Mouse (Mus musculus) macrophage (primary cell): Measurements from ENCODE around the gene Itgae. TPM values are rescaled to one million over a fixed set of nuclear protein-coding genes. Genes with fewer than 3 reads are reported as not detected.

Source experiments
- H3K27ac ChIP-seq: fragments of 350-480 bp; formaldehyde crosslinking; 2 replicates; pipeline ENCODE4 v1.9.0; 2021
- H3K36me3 ChIP-seq: fragments of 350-480 bp; formaldehyde crosslinking; 2 replicates; pipeline ENCODE4 v1.9.0; 2021; ENCODE audit errors: inconsistent target
- H3K4me3 ChIP-seq: fragments of 350-480 bp; formaldehyde crosslinking; 2 replicates; pipeline ENCODE4 v1.9.0; 2021; ENCODE audit errors: inconsistent target
- H3K79me2 ChIP-seq: fragments of 350-480 bp; formaldehyde crosslinking; 2 replicates; pipeline ENCODE4 v1.9.0; 2021; ENCODE audit errors: inconsistent target
- WGBS: methylation state at CpG from one replicate; pipeline ENCODE4 v1.1.7; 2026; ENCODE audit warnings: inconsistent platforms; ENCODE audit not compliant: missing documents; 5-methylcytosine and 5-hydroxymethylcytosine counted together
- polyA plus RNA-seq: library from polyadenylated mRNA; stranded (reverse); fragments of 250-400 nt; gene quantifications from 3 replicates; pipeline ENCODE4 v1.2.4, GENCODE M21; 2018; ENCODE audit warnings: inconsistent platforms

The Itgae gene
- polyA plus RNA-seq, 1 experiment from 2014 or later = 0.04 TPM

DNA sequence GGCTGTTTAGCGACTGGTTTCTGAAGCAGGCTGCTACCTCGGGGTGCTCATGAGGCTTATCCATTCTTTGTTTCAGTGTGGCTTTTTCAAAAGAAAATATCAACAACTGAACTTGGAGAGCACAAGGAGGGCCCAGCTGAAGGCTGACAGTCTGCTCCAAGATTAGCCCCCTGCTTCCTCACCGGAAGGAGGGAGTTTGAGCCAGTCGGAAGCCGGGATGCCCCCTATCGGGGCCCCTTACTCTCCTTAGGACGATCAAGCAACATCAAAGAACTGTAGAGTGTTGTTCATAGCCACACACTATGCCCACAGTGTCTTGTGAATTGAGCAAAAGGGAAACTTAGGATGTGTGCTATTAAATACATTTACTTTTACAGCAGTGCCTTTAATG lies 56.6 kb downstream of the Itgae start:
- H3K36me3 ChIP-seq = no peaks in the 10 kb centered on the region
- 86% methylated on average over 7 of the region's 7 CpGs for WGBS
- H3K27ac ChIP-seq = no peak overlapping the region
- H3K4me3 ChIP-seq = no peak overlapping the region
- no peaks in the 10 kb centered on the region for H3K79me2 ChIP-seq

DNA sequence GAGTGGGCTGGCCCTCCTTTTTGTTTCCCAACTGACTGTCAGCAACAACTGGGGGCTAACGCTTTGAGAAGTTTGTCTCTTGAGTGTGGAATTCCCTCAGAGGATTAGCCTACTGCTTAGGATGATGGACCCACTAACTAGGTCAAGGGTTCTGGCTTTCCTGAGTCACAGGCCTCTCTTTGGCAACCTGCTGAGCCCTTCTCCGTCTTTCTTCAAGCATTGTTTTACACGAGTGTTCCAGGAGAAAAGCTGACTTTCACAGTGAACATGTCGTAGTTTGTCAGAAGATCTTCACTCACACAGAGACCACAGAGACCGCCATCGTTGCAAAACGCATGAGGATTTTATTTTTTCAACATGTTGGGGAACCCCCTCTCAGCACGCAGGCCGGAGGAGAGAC lies 57.8 kb downstream of the Itgae start:
- Histone ChIP-seq H3K4me3 (no peak overlapping the region), H3K27ac (no peak overlapping the region), H3K79me2 (no peaks in the 10 kb centered on the region), H3K36me3 (no peaks in the 10 kb centered on the region)
- 80% methylated on average over 9 of the region's 9 CpGs for WGBS

DNA sequence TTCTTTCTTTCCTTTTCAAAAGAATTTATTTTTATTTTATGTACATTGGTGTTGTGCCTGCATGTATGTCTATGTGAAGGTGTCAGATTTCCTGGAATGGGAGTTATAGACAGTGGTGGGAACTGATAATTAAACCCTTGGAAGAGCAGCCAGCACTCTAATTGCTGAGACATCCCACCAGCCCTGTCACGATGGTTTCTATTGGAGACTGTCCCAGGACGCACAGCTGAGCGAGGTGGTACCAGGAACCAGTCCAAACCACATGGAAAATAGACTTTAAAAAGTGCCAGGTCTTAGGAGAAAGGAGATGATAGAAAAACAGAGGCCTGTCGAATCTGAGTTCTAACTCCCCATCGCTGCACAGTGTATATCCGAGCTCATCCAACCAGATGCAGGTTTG lies 64.7 kb downstream of the Itgae start:
- WGBS = 85% methylated on average over 6 of the region's 6 CpGs
- Histone ChIP-seq H3K79me2 (no peaks in the 10 kb centered on the region), H3K36me3 (no peaks in the 10 kb centered on the region), H3K27ac (no peak overlapping the region), H3K4me3 (no peak overlapping the region)

DNA sequence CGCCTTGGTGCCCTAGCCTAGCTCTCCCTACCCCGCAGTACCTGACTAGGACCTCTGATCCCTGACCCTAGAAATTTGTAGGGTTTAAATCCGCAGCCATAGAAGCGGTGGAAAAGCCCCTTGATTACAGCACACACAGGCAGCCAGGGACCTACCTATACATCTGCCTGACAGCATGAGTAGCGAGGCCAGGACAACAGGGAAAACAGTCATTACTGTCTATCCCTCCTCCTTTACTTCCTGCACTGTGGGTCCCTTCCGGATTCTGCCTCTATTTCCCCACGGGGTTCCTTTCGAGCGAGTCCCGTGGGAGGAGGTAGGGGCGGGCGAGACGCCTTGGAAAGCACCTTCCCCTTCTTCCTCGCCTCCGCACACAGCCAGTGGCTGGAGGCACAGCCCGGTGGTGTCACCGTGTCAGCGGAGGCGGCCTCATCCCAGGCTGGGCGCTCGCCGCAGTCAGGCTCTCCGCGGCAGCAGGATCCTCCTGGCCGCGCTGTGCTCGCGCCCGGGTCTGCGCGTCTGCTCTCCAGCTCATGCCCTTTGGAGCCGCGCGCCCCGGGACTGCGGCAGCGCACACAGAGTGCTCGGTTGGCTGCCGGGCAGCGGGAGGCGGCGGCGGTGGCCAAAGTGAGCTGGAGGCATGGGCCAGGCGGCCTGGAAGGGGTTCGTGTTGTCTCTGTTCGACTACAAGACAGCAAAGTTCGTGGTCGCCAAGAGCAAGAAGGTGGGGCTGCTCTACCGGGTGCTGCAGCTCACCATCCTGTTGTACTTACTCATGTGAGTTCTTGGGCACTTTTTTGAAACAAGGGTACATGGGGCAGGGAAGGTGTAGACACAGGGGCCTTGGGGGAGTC lies 69.8 kb downstream of the Itgae start, which contains the start of gene P2rx5:
Gene P2rx5 (plus strand): TSS at position 465 of the 854 bp plus-strand sequence.
- H3K27ac ChIP-seq = no peak within 1 kb of the TSS
- 7% methylated on average over 48 of the region's 49 CpGs for WGBS
- H3K36me3 ChIP-seq = no peaks in the 10 kb centered on the region
- no peak within 1 kb of the TSS for H3K4me3 ChIP-seq
- no peaks in the 10 kb centered on the region for H3K79me2 ChIP-seq

DNA sequence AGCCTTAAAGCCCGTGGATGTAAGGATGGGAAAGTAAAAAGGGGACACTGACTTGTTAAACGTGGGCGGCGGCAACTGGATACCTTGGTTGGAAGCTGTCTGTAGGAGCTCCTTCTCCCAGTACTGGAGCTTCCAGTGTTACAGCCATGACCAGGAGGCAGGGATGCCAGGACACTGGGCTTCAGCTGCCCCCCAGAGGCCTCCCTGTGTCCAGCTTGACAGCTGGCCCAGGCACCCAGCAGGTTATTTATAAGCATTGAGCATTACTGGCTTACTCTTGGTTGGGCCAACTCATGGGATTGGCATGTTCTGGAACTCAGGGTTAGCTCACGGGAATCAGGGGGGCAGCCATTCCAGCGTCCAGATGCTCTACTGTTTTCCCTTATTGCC lies 70.4 kb downstream of the Itgae start:
- 54% methylated on average over 6 of the region's 6 CpGs for WGBS
- H3K4me3 ChIP-seq = no peak overlapping the region
- no peaks in the 10 kb centered on the region for H3K79me2 ChIP-seq
- H3K36me3 ChIP-seq = no peaks in the 10 kb centered on the region
- no peak overlapping the region for H3K27ac ChIP-seq

DNA sequence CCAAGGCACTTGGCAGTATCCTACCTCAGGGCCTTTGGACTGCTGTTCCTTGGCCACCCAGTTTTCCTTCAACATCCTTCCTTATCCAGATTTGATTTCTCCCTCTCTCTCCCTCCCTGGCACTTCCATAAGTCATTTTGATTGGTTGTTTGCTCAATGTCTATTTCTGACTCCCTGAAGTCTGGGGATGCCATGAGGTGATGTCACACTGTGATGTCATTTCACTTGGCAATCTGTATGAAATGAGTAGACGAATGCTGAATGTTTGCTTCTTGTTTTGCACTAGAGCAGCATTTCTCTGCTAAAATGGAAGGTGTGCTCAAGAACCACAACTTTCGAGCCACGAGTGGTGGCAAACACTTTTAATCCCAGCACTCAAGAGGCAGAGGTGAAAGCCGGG lies 71.2 kb downstream of the Itgae start:
- Histone ChIP-seq H3K36me3 (no peaks in the 10 kb centered on the region), H3K79me2 (no peaks in the 10 kb centered on the region), H3K27ac (no peak overlapping the region), H3K4me3 (no peak overlapping the region)
- WGBS = 80% methylated on average over 4 of the region's 4 CpGs

DNA sequence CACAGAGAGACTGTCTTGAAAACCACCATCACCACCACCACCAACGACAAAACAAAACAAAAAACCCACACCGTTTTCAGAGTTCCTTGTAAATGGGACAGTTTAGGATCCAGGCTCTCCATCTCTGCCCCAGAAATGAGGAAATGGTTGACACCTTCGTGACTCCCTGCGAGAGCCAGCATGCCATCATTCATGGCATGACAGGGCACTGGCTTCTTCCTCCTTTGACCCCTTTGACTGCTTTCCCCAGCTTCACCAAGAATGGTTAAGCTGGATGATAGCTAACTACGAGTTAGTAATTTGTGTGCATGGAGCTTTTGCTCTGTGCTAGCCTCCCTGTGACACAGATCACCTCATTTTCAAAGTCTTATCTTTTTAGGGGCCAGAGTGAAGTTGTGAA lies 71.9 kb downstream of the Itgae start:
- Histone ChIP-seq H3K4me3 (no peak overlapping the region), H3K79me2 (no peaks in the 10 kb centered on the region), H3K36me3 (no peaks in the 10 kb centered on the region), H3K27ac (no peak overlapping the region)
- WGBS = 3% methylated on average over 5 of the region's 5 CpGs

DNA sequence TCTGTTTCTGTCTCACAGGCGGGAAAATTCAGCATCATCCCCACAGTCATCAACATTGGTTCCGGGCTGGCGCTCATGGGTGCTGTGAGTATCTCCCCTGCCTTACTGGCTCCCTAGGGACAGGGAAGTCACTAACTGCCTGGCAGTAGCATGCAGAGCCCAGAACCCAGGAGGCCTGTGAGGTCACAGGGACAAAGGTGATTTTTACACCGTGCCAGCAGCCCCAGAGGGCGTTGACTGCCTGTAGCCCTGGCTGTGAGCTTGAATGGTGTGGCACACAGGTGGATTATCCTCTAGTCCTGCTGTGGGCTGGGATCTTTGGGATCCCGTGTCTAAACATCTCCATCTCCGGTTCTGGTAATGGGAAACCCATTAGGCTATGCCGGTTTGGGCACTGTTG lies 77.7 kb downstream of the Itgae start:
- peaks cover 15% of the 10 kb centered on the region; the same call in 1 of the 2 replicates for H3K79me2 ChIP-seq
- WGBS = 96% methylated on average over 8 of the region's 8 CpGs
- no peak overlapping the region for H3K27ac ChIP-seq
- H3K4me3 ChIP-seq = no peak overlapping the region
- no peaks in the 10 kb centered on the region for H3K36me3 ChIP-seq

DNA sequence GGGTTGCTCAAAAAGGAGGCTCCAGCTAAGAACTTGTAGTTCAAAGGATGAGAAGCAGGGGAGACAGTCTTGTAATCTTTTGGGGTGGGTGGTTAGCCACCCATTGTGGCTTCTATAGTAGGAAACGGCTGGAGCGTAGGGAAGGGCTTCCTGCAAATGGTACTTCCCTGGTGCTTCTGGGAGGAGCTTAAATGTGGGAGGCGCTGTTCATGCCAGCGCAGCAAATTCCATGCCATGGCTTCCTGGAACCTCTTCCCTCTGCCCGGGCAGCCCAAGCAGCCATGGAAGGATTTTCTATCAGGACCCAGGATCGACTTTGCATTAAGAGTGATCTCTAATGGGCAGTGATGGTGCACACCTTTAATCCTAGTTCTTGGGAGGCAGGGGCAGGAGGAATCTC lies 78.2 kb downstream of the Itgae start:
- H3K36me3 ChIP-seq = no peaks in the 10 kb centered on the region
- 83% methylated on average over 6 of the region's 6 CpGs for WGBS
- no peak overlapping the region for H3K27ac ChIP-seq
- H3K4me3 ChIP-seq = no peak overlapping the region
- H3K79me2 ChIP-seq = peaks cover 20% of the 10 kb centered on the region

DNA sequence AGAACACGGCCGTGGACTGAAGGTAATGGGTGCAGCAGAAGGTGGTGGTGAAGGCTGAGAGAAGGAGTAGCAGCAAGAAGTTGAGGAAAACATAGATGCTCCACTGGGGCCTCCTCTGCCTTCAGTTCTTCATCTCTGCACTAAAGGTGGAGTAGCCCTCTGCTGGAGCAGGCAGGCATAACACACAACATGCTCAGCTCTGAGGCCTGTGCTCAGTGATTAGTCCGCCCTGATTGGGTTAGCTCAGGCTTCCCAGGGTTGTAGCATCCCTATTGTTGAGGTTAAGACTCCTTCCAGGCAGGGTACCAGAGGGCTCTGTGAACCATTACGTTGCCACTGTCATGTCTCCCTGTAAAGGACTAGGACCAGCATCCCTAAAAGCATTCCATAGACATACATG lies 78.8 kb downstream of the Itgae start:
- no peaks in the 10 kb centered on the region for H3K36me3 ChIP-seq

DNA sequence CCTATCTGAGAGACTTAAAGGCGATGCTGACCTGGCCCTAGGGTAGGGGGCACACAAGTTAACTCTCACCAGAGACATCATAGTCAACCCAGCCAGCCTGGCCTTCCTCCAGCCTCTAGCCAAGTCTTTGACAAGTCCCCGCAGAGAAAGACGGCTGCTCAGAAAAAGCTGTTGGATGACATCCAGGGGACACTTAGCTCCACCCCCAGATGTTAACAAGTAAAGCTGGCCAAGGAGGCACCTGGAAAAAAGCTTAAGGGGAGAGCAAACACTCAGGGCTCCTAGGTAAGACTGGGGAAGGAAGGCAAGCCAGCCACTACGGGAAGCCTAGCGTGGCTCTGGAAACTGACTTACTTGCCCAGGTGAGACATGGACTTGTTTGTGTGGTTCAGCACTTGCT lies 81.8 kb downstream of the Itgae start:
- Histone ChIP-seq H3K27ac (no peak overlapping the region), H3K36me3 (no peaks in the 10 kb centered on the region), H3K79me2 (peaks cover 50% of the 10 kb centered on the region), H3K4me3 (no peak overlapping the region)
- WGBS = 60% methylated on average over 5 of the region's 5 CpGs

More for the DNA sequence above, 78.8 kb downstream of the Itgae start:
- H3K79me2 ChIP-seq = peaks cover 27% of the 10 kb centered on the region
- 69% methylated on average over 4 of the region's 4 CpGs for WGBS
- no peak overlapping the region for H3K4me3 ChIP-seq
- H3K27ac ChIP-seq = no peak overlapping the region

DNA sequence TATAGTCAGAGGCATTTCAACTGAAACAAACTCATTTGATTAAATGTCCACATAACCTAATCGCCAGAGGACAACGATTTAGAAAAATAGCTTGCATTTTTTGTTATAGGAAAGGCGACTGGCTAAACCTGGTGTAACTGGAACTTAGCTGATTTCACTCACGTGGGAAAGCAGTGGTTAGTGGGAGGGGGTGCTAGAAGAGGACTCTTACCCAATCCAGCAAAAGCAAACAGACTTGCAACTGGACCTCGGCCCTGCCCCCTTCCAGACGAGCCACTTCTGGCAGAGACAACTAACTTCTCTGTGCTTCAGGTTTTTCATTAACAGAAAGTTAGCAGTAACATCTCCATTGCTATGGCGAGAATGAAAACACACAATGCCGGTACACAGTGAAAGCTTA lies 85.2 kb downstream of the Itgae start:
- Histone ChIP-seq H3K4me3 (peak overlapping the region; percentile 93), H3K79me2 (peaks cover 78% of the 10 kb centered on the region), H3K36me3 (no peaks in the 10 kb centered on the region; the same call in 1 of the 2 replicates), H3K27ac (0 out of 2 replicates have a peak overlapping the region, but pooled peaks have one; percentile 17)
- WGBS = 36% methylated on average over 8 of the region's 8 CpGs

DNA sequence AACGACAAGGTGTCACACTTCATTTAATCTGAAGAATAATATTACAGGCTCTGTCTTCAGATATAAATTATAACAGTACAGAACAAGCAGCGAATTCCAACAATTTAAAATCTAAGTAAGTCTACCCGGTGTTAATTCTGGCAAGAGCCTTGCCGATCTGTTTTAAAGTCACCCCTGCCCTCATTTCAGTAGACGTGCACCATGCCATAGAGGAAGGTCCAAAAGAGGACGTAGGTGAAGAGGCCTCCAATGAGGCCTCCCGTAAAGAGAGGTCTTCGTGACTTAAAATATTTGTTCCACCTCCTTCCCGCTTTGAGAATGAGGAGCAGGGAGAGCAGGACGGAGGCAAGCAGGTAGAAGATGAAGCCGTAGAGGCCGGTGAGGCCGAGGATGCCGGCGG lies 85.8 kb downstream of the Itgae start:
- 2% methylated on average over 13 of the region's 15 CpGs for WGBS
- Histone ChIP-seq H3K79me2 (peaks cover 78% of the 10 kb centered on the region), H3K36me3 (no peaks in the 10 kb centered on the region; the same call in 1 of the 2 replicates), H3K4me3 (peak overlapping the region; percentile 93), H3K27ac (peak overlapping the region; percentile 17; the same call in 1 of the 2 replicates)

DNA sequence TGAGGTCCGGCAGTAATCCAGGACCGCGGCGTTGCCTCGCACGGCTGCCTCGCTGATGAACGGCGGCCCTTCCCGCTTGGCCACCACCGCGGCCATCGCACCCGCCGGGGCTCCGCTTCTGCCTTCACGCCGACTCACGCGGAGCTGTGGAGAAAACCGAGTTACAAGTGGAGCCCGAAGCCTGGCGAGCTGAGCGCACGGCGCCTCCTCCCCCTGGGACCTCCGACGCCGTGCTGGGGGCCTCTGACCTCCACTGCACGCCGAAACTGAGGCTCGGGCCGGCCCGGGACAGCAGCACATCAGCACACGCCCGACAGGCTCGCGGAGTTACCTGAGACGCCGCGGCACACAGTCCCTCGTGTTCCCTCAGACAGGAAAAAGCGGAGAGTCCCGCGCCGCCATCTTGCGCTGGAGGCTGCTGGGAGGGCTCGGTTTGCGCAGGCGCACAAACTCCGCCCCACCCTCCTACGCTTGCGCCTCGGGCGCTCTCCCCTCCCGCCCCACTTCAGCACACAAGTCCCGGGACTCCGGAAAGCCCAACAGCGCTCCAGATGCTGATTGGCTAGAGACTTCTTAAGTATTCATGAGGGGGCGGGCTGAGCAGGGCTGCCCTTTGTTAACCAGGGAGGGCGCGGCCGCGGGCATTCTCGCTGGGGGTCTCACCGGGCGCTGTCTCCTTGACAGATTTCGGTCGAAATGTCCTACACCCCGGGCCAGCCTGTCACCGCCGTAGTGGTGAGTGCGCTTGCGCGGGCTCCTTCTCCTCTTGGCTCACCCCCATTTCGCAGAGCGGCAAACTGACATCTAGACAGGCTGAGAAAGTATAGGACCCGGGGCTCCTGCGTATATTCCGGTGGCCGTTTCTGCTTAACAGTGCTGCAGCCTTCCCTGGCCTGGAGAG lies 86.5 kb downstream of the Itgae start, which contains the start of the genes Emc6 and Tax1bp3:
Gene Emc6 (minus strand): TSS at position 430 of the 901 bp plus-strand sequence.
Gene Tax1bp3 (plus strand): TSS at position 476 of the 901 bp plus-strand sequence.
- Histone ChIP-seq H3K4me3 (peak within 1 kb of the TSS; percentile 93), H3K36me3 (no peaks in the 10 kb centered on the region; the same call in 1 of the 2 replicates), H3K27ac (peak within 1 kb of the TSS; percentile 81), H3K79me2 (peaks cover 74% of the 10 kb centered on the region)
- WGBS = under 1% methylated on average over 79 of the region's 81 CpGs
